Mouse (Mus musculus): Measurements from ENCODE around the gene Gcnt3. TPM values are rescaled to one million over a fixed set of nuclear protein-coding genes. Genes with fewer than 3 reads are reported as not detected.

Gene Gcnt3
- polyA plus RNA-seq, 2 experiments, result not detected

DNA sequence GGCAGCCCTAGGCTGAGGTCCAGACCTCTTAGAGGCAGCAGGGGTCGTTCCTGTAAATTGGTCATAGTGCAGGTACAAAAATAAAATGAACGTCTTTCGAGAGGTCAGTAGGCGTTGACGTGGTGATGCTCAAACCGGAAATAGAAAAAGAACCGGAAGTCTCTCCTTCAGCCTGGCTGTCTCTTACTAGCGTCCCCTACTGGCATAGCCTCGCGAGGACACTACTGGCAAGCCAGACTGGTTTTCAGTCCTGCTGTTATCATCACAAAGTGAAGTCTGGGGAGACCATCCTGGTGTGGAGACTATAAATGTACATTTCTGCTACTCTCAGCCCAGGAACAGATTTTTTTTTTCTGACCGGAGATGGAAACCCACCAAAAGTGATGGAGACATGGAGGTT, 2.7 kb upstream of the Gcnt3 start:
- Histone ChIP-seq H3K9ac (replicated peaks) (no peak overlapping the region), H3K36me3 (replicated peaks; ENCODE audit: control insufficient read depth, insufficient read depth, low read depth) (no peaks in the 10 kb centered on the region), H3K9me3 (ENCODE audit: control insufficient read depth, low read length) (no peaks in the 10 kb centered on the region; the same call in 1 of the 2 replicates), H3K27ac (no peak overlapping the region), H3K4me1 (replicated peaks; ENCODE audit: control insufficient read depth in 2 of 2, insufficient read depth in 2 of 2, low read length in 1 of 2) (peaks cover 10 to 23% of the 10 kb centered on the region in 2 experiments), H3K27me3 (ENCODE audit: control insufficient read depth, insufficient read depth, low read length) (no peaks in the 10 kb centered on the region), H3K4me3 (ENCODE audit: insufficient read depth in 1 of 2, low read depth in 2 of 2, low read length in 2 of 2) (no peak overlapping the region), H3K4me2 (ENCODE audit: low read depth) (no peak overlapping the region)
- TF ChIP-seq CTCF (IDR thresholded peaks at IDR 0.05; ENCODE audit: low read depth), result no peak; the same call in 1 of the 2 replicates
- no peak for TF ChIP-seq EP300 (IDR thresholded peaks at IDR 0.05; ENCODE audit: low read depth)
- DNase-seq (ENCODE audit: low read depth in 3 of 3, low spot score in 3 of 3) (no peak), ATAC-seq (ENCODE audit: insufficient read depth) (no peak)
- WGBS (ENCODE audit: insufficient replicate concordance), result 74% methylated on average over 11 of the region's 11 CpGs

DNA sequence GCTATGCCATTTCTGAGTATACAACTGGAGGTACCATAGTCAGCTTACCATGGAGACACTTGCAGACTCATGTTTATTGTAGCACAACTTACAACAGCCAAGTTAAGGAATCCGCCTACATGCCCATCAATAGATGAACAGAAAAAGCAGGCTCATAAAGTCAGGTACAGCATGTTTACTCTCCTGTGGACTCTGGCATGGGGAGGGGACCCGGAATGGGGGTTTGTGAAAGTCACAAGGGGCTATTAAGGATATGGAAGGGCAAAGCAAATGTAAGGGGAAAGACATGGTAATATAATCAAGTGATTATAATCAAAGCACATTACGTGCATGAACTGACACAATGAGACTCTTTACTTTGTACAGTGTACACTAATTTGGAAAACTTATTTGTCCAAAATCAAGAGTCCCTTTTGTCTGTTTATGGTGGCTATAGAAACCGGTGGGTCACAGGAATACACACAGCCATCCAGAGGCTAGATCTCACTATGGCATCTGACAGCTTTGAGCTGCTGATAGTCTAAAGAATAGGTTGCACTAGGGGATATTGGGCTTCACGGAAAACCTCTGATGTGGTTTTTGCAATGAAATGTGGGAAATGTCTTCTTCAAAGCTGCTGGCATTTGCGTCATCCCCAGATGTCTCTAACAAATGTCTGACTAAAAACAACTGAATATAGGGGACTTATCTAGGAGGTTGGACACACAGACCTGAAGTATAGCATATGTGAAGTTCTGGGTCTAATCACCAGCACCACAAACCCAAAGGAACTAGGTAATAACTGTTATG, 1.9 kb upstream of the Gcnt3 start:
- DNase-seq (ENCODE audit: low read depth in 3 of 3, low spot score in 3 of 3) (no peak), ATAC-seq (ENCODE audit: insufficient read depth) (no peak)
- Histone ChIP-seq H3K27ac (no peak overlapping the region), H3K4me2 (ENCODE audit: low read depth) (no peak overlapping the region), H3K9ac (replicated peaks) (no peak overlapping the region), H3K4me1 (replicated peaks; ENCODE audit: control insufficient read depth in 2 of 2, insufficient read depth in 2 of 2, low read length in 1 of 2) (peaks cover 2 to 18% of the 10 kb centered on the region in 2 experiments), H3K36me3 (replicated peaks; ENCODE audit: control insufficient read depth, insufficient read depth, low read depth) (no peaks in the 10 kb centered on the region), H3K9me3 (ENCODE audit: control insufficient read depth, low read length) (no peaks in the 10 kb centered on the region; the same call in 1 of the 2 replicates), H3K27me3 (ENCODE audit: control insufficient read depth, insufficient read depth, low read length) (no peaks in the 10 kb centered on the region), H3K4me3 (ENCODE audit: insufficient read depth in 1 of 2, low read depth in 2 of 2, low read length in 2 of 2) (no peak overlapping the region)
- WGBS (ENCODE audit: insufficient replicate concordance), result 67% methylated on average over 6 of the region's 6 CpGs
- no peak for TF ChIP-seq CTCF (IDR thresholded peaks at IDR 0.05; ENCODE audit: low read depth)

DNA sequence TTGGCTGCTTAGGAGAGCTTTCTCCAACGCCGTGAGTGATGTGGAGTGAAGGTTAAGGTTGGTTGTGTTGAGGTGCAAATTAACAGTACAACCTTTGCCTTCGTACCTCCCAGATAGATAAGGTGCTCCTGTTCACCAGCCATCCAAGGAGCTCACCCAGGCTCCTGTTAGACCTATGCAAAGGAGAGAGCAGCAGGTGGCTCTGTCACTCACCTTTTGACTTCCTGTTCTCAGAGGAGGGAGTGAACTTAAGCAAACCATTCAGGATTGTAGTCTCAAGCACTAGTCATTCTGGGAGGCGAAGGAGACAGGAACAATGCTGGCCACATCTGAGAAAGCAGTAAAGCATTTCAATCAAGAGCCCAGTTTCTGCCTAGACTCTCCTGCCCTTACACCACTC, 1.2 kb downstream of the Gcnt3 start:
- H3K9ac ChIP-seq (replicated peaks), result no peak overlapping the region
- no peak overlapping the region for H3K27ac ChIP-seq
- no peaks in the 10 kb centered on the region for H3K27me3 ChIP-seq (ENCODE audit: control insufficient read depth, insufficient read depth, low read length)
- no peaks in the 10 kb centered on the region for H3K36me3 ChIP-seq (replicated peaks; ENCODE audit: control insufficient read depth, insufficient read depth, low read depth)
- no peak overlapping the region for H3K4me3 ChIP-seq (ENCODE audit: insufficient read depth in 1 of 2, low read depth in 2 of 2, low read length in 2 of 2)
- H3K4me2 ChIP-seq (ENCODE audit: low read depth), result no peak overlapping the region
- H3K4me1 ChIP-seq (replicated peaks; ENCODE audit: control insufficient read depth in 2 of 2, insufficient read depth in 2 of 2, low read length in 1 of 2), result 0 out of 4 replicates have a peak, but pooled peaks cover 0 to 4% of the 10 kb centered on the region in 2 experiments
- WGBS (ENCODE audit: insufficient replicate concordance), result 52% methylated on average over 4 of the region's 4 CpGs
- no peaks in the 10 kb centered on the region; the same call in 1 of the 2 replicates for H3K9me3 ChIP-seq (ENCODE audit: control insufficient read depth, low read length)
- ATAC-seq (ENCODE audit: insufficient read depth) (no peak), DNase-seq (ENCODE audit: low read depth in 3 of 3, low spot score in 3 of 3) (no peak)
- TF ChIP-seq CTCF (IDR thresholded peaks at IDR 0.05; ENCODE audit: low read depth) (no peak), EP300 (IDR thresholded peaks at IDR 0.05; ENCODE audit: low read depth) (no peak)

DNA sequence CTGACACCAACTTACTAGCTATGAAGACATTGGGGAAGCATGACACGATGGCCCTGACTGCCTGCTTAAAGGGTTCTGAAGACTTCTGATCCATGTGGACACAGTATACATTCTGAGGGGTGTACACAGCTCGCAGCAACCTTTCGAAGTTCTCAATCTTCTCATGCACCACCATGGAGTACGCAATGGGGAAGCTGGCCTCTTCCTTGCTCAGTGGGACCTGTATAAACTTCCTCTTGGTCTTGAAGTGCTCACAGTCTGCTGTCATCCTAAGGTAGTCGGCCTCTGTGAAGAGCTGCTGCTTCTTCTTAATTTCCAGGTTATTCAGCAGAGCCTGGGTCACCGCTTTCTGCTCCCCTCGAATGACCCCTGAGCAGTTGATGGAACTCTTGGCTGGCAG, 3.2 kb downstream of the Gcnt3 start:
- 55% methylated on average over 7 of the region's 7 CpGs for WGBS (ENCODE audit: insufficient replicate concordance)
- Histone ChIP-seq H3K4me2 (ENCODE audit: low read depth) (no peak overlapping the region), H3K9ac (replicated peaks) (no peak overlapping the region), H3K36me3 (replicated peaks; ENCODE audit: control insufficient read depth, insufficient read depth, low read depth) (no peaks in the 10 kb centered on the region), H3K4me3 (ENCODE audit: insufficient read depth in 1 of 2, low read depth in 2 of 2, low read length in 2 of 2) (no peak overlapping the region), H3K27me3 (ENCODE audit: control insufficient read depth, insufficient read depth, low read length) (no peaks in the 10 kb centered on the region), H3K4me1 (replicated peaks; ENCODE audit: control insufficient read depth in 2 of 2, insufficient read depth in 2 of 2, low read length in 1 of 2) (0 out of 4 replicates have a peak, but pooled peaks cover 0 to 4% of the 10 kb centered on the region in 2 experiments), H3K27ac (no peak overlapping the region), H3K9me3 (ENCODE audit: control insufficient read depth, low read length) (no peaks in the 10 kb centered on the region; the same call in 1 of the 2 replicates)
- ATAC-seq (ENCODE audit: insufficient read depth) (no peak), DNase-seq (ENCODE audit: low read depth in 3 of 3, low spot score in 3 of 3) (no peak)
- no peak for TF ChIP-seq CTCF (IDR thresholded peaks at IDR 0.05; ENCODE audit: low read depth)
- no peak for TF ChIP-seq EP300 (IDR thresholded peaks at IDR 0.05; ENCODE audit: low read depth)

DNA sequence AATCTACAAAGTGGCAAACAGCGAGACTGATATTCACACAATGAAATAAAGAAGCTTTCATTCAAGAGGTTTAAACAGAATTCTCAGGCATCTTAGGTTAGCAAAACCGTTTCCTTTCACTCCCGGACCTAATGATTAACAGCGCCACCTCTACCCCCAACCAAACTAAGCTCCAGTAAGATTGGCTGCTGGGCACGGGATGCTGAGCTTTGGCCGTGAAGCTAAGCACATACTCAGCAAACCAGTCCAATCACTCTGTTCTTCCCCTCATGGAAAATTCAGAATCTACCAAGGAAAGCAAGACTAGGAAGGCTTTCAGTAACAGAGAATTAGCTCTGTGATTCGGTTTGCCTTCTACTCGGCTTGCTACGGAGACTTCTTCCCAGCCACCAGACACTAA, 4.8 kb downstream of the Gcnt3 start:
- no peak for ATAC-seq (ENCODE audit: insufficient read depth)
- WGBS (ENCODE audit: insufficient replicate concordance), result 60% methylated on average over 9 of the region's 9 CpGs
- Histone ChIP-seq H3K27ac (no peak overlapping the region), H3K4me3 (ENCODE audit: insufficient read depth in 1 of 2, low read depth in 2 of 2, low read length in 2 of 2) (no peak overlapping the region), H3K27me3 (ENCODE audit: control insufficient read depth, insufficient read depth, low read length) (no peaks in the 10 kb centered on the region), H3K4me1 (replicated peaks; ENCODE audit: control insufficient read depth in 2 of 2, insufficient read depth in 2 of 2, low read length in 1 of 2) (0 out of 4 replicates have a peak, but pooled peaks cover 0 to 4% of the 10 kb centered on the region in 2 experiments), H3K4me2 (ENCODE audit: low read depth) (no peak overlapping the region), H3K9me3 (ENCODE audit: control insufficient read depth, low read length) (no peaks in the 10 kb centered on the region), H3K36me3 (replicated peaks; ENCODE audit: control insufficient read depth, insufficient read depth, low read depth) (no peaks in the 10 kb centered on the region), H3K9ac (replicated peaks) (no peak overlapping the region)
- TF ChIP-seq CTCF (IDR thresholded peaks at IDR 0.05; ENCODE audit: low read depth) (no peak), EP300 (IDR thresholded peaks at IDR 0.05; ENCODE audit: low read depth) (no peak)
- no peak for DNase-seq (ENCODE audit: low read depth in 3 of 3, low spot score in 3 of 3)

Measured in liver, embryonic 14.5 days (tissue).